Mouse (Mus musculus) G1E (cell line): ENCODE measurements at regions not wholly inside any gene's neighbourhood (a gene's known extent, or its start where the extent isn't known, plus 50 kb on each side); places are given as distances from the start of the nearest gene placed in this dataset.

ENCODE experiments used
- CTCF ChIP-seq: IDR thresholded peaks from 2 replicates; pipeline ENCODE4 v1.5.1; 2012; ENCODE audit warnings: low read depth, low read length, inconsistent platforms, mixed read lengths
- GATA1 ChIP-seq: IDR thresholded peaks from 2 replicates; pipeline ENCODE4 v1.6.1; 2012; ENCODE audit warnings: borderline replicate concordance, low read length, inconsistent platforms, mixed read lengths
- TAL1 ChIP-seq: conservative IDR thresholded peaks from 2 replicates; pipeline ENCODE4 v1.6.1; 2012; ENCODE audit warnings: low read depth, low read length, inconsistent platforms, mixed read lengths

DNA sequence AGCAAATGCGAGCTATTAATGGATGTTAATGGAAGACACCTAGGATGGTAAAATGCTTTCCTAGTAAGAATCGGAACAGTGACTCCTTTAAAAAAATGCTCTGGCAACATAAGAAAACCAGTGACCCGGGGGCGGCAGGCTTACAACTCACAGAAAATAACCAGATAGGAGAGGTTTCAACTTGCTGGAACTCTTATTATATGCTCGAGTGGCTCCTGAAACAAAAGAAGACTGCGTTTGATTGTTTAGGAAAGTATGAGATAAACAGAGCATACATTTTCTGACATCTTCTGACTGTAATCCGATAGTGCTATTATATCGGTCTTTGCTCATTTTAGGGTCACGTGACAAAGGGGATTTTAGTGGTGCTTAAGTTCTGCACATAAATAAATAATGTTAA, 152.8 kb upstream of the Pkn2 start:
- no peak for TF ChIP-seq CTCF
- no peak for TF ChIP-seq TAL1
- TF ChIP-seq GATA1, result no peak
